Mouse (Mus musculus) midbrain, embryonic 12.5 days (tissue): Measurements from ENCODE around the gene Pkd2l1. TPM values are rescaled to one million over a fixed set of nuclear protein-coding genes. Genes with fewer than 3 reads are reported as not detected.

Source experiments
- ATAC-seq: fragments of 200-750 bp; cut with Nextera tagmentation; 2 replicates; pipeline ENCODE4 v1.8.0; 2017; ENCODE audit warnings: low read depth, moderate TSS enrichment, moderate library complexity; ENCODE audit not compliant: low FRiP score
- H3K27ac ChIP-seq: fragments of 300-500 bp; sonication (generic); replicated peaks from 2 replicates; pipeline ENCODE4 v1.5.1; 2016; ENCODE audit warnings: mild to moderate bottlenecking
- H3K27me3 ChIP-seq: fragments of 300-500 bp; sonication (generic); 2 replicates; pipeline ENCODE4 v1.6.1; 2016; ENCODE audit warnings: mild to moderate bottlenecking
- H3K36me3 ChIP-seq: fragments of 300-500 bp; sonication (generic); 2 replicates; pipeline ENCODE4 v1.6.1; 2016
- H3K4me1 ChIP-seq: fragments of 300-500 bp; sonication (generic); 2 replicates; pipeline ENCODE4 v1.6.1; 2016
- H3K4me2 ChIP-seq: fragments of 300-500 bp; sonication (generic); replicated peaks from 2 replicates; pipeline ENCODE4 v1.6.1; 2016; ENCODE audit warnings: mild to moderate bottlenecking, moderate library complexity
- H3K4me3 ChIP-seq: fragments of 300-500 bp; sonication (generic); 2 replicates; pipeline ENCODE4 v1.5.1; 2016; ENCODE audit warnings: mild to moderate bottlenecking
- H3K9ac ChIP-seq: fragments of 300-500 bp; sonication (generic); replicated peaks from 2 replicates; pipeline ENCODE4 v1.6.1; 2016; ENCODE audit warnings: mild to moderate bottlenecking, moderate library complexity
- H3K9me3 ChIP-seq: fragments of 300-500 bp; sonication (generic); 2 replicates; pipeline ENCODE4 v1.6.1; 2016; ENCODE audit warnings: mild to moderate bottlenecking
- WGBS: fragments of 180-500 bp; shearing (Covaris S2); methylation state at CpG from one replicate; pipeline ENCODE4 v1.1.7; 2016; 5-methylcytosine and 5-hydroxymethylcytosine counted together
- polyA plus RNA-seq: library from polyadenylated mRNA; unstranded; fragments of >200 nt; fragmentation: Nextera tagmentation; extraction: Ambion mirVana; gene quantifications from 2 replicates; pipeline ENCODE4 v1.2.1, GENCODE M21; 2016

The Pkd2l1 gene
- polyA plus RNA-seq, 1 experiment from 2014 or later: 0.15 TPM

- Histone ChIP-seq H3K27ac (no peak overlapping the region), H3K4me3 (no peak overlapping the region), H3K4me2 (no peak overlapping the region), H3K36me3 (no peaks in the 10 kb centered on the region), H3K27me3 (0 out of 2 replicates have a peak, but pooled peaks cover 8% of the 10 kb centered on the region), H3K9me3 (no peaks in the 10 kb centered on the region), H3K9ac (no peak overlapping the region), H3K4me1 (no peaks in the 10 kb centered on the region)
- WGBS: 89% methylated on average over 6 of the region's 6 CpGs
- no peak for ATAC-seq
These were observed 6.3 kb upstream of the Pkd2l1 start for GRCm38 (mm10) chr19:44198494-44198893.

- no peak for ATAC-seq
- H3K4me2 ChIP-seq: no peak overlapping the region
- WGBS: 90% methylated on average over 10 of the region's 10 CpGs
These were observed 5.0 kb upstream of the Pkd2l1 start for GRCm38 (mm10) chr19:44197053-44197852.

GRCm38 (mm10) chr19:44195138-44195537 lies 2.9 kb upstream of the Pkd2l1 start:
- H3K9ac ChIP-seq: no peak overlapping the region
- no peaks in the 10 kb centered on the region for H3K36me3 ChIP-seq
- WGBS: 10% methylated on average over 7 of the region's 7 CpGs
- H3K4me3 ChIP-seq: no peak overlapping the region
- no peak overlapping the region for H3K4me2 ChIP-seq
- no peaks in the 10 kb centered on the region for H3K4me1 ChIP-seq
- H3K9me3 ChIP-seq: no peaks in the 10 kb centered on the region
- no peak overlapping the region for H3K27ac ChIP-seq
- no peak for ATAC-seq
- H3K27me3 ChIP-seq: peaks cover 17% of the 10 kb centered on the region; the same call in 1 of the 2 replicates

More at GRCm38 (mm10) chr19:44197053-44197852, 5.0 kb upstream of the Pkd2l1 start:
- Histone ChIP-seq H3K9ac (no peak overlapping the region), H3K36me3 (no peaks in the 10 kb centered on the region), H3K4me1 (no peaks in the 10 kb centered on the region), H3K27ac (no peak overlapping the region), H3K27me3 (peaks cover 12% of the 10 kb centered on the region; the same call in 1 of the 2 replicates), H3K4me3 (no peak overlapping the region), H3K9me3 (no peaks in the 10 kb centered on the region)

- WGBS: 88% methylated on average over 7 of the region's 7 CpGs
- Histone ChIP-seq H3K9ac (no peak overlapping the region), H3K9me3 (no peaks in the 10 kb centered on the region), H3K4me2 (no peak overlapping the region), H3K36me3 (no peaks in the 10 kb centered on the region), H3K4me1 (no peaks in the 10 kb centered on the region), H3K4me3 (no peak overlapping the region), H3K27ac (no peak overlapping the region), H3K27me3 (peaks cover 17% of the 10 kb centered on the region; the same call in 1 of the 2 replicates)
- ATAC-seq: no peak
These were observed 1.7 kb upstream of the Pkd2l1 start for GRCm38 (mm10) chr19:44193906-44194305.

GRCm38 (mm10) chr19:44189056-44189455 lies 3.2 kb downstream of the Pkd2l1 start:
- no peak overlapping the region for H3K4me2 ChIP-seq
- no peak overlapping the region for H3K9ac ChIP-seq
- H3K36me3 ChIP-seq: no peaks in the 10 kb centered on the region
- no peaks in the 10 kb centered on the region for H3K4me1 ChIP-seq
- no peaks in the 10 kb centered on the region for H3K9me3 ChIP-seq
- ATAC-seq: no peak
- 92% methylated on average over 4 of the region's 4 CpGs for WGBS
- H3K27ac ChIP-seq: no peak overlapping the region
- peaks cover 15% of the 10 kb centered on the region; the same call in 1 of the 2 replicates for H3K27me3 ChIP-seq
- H3K4me3 ChIP-seq: no peak overlapping the region

- H3K4me3 ChIP-seq: no peak overlapping the region
- H3K36me3 ChIP-seq: no peaks in the 10 kb centered on the region
- no peak overlapping the region for H3K27ac ChIP-seq
- H3K27me3 ChIP-seq: no peaks in the 10 kb centered on the region
- H3K9me3 ChIP-seq: no peaks in the 10 kb centered on the region
- H3K4me2 ChIP-seq: no peak overlapping the region
- no peak overlapping the region for H3K9ac ChIP-seq
- no peak for ATAC-seq
- H3K4me1 ChIP-seq: no peaks in the 10 kb centered on the region
- WGBS: 83% methylated on average over 3 of the region's 3 CpGs
These were observed 8.3 kb downstream of the Pkd2l1 start for GRCm38 (mm10) chr19:44183968-44184367.

- Histone ChIP-seq H3K4me2 (no peak overlapping the region), H3K4me1 (no peaks in the 10 kb centered on the region), H3K27ac (no peak overlapping the region), H3K4me3 (no peak overlapping the region), H3K9ac (no peak overlapping the region), H3K27me3 (no peaks in the 10 kb centered on the region), H3K9me3 (peaks cover 6% of the 10 kb centered on the region; the same call in 1 of the 2 replicates), H3K36me3 (no peaks in the 10 kb centered on the region)
- no peak for ATAC-seq
- 94% methylated on average over 1 of the region's 1 CpGs for WGBS
These were observed 11.7 kb downstream of the Pkd2l1 start for GRCm38 (mm10) chr19:44180502-44180901.

GRCm38 (mm10) chr19:44176741-44177140 lies 15.5 kb downstream of the Pkd2l1 start:
- WGBS: 86% methylated on average over 3 of the region's 3 CpGs
- ATAC-seq: no peak

GRCm38 (mm10) chr19:44174835-44175234 lies 17.4 kb downstream of the Pkd2l1 start:
- no peak overlapping the region for H3K4me3 ChIP-seq
- 72% methylated on average over 8 of the region's 8 CpGs for WGBS
- ATAC-seq: no peak
- no peak overlapping the region for H3K9ac ChIP-seq
- H3K4me1 ChIP-seq: no peaks in the 10 kb centered on the region
- H3K27me3 ChIP-seq: peaks cover 3% of the 10 kb centered on the region; the same call in 1 of the 2 replicates
- H3K4me2 ChIP-seq: no peak overlapping the region
- no peaks in the 10 kb centered on the region for H3K36me3 ChIP-seq
- H3K9me3 ChIP-seq: peaks cover 13% of the 10 kb centered on the region
- no peak overlapping the region for H3K27ac ChIP-seq

More at GRCm38 (mm10) chr19:44176741-44177140, 15.5 kb downstream of the Pkd2l1 start:
- Histone ChIP-seq H3K4me2 (no peak overlapping the region), H3K27ac (no peak overlapping the region), H3K27me3 (peaks cover under 1% of the 10 kb centered on the region; the same call in 1 of the 2 replicates), H3K9me3 (peaks cover 13% of the 10 kb centered on the region), H3K36me3 (no peaks in the 10 kb centered on the region), H3K9ac (no peak overlapping the region), H3K4me1 (no peaks in the 10 kb centered on the region), H3K4me3 (no peak overlapping the region)

GRCm38 (mm10) chr19:44161515-44161914 lies 30.7 kb downstream of the Pkd2l1 start:
- ATAC-seq: no peak
- no peak overlapping the region for H3K9ac ChIP-seq
- no peaks in the 10 kb centered on the region for H3K9me3 ChIP-seq
- no peak overlapping the region for H3K4me3 ChIP-seq
- 15% methylated on average over 3 of the region's 3 CpGs for WGBS
- no peaks in the 10 kb centered on the region for H3K4me1 ChIP-seq
- no peaks in the 10 kb centered on the region for H3K36me3 ChIP-seq
- no peak overlapping the region for H3K4me2 ChIP-seq
- H3K27me3 ChIP-seq: 0 out of 2 replicates have a peak, but pooled peaks cover 5% of the 10 kb centered on the region
- no peak overlapping the region for H3K27ac ChIP-seq

GRCm38 (mm10) chr19:44159386-44159785 lies 32.9 kb downstream of the Pkd2l1 start:
- no peak overlapping the region for H3K4me3 ChIP-seq

GRCm38 (mm10) chr19:44157005-44157404 lies 35.2 kb downstream of the Pkd2l1 start:
- H3K4me3 ChIP-seq: no peak overlapping the region
- no peak overlapping the region for H3K27ac ChIP-seq
- H3K4me2 ChIP-seq: no peak overlapping the region
- no peaks in the 10 kb centered on the region for H3K9me3 ChIP-seq
- no peaks in the 10 kb centered on the region for H3K4me1 ChIP-seq
- no peak for ATAC-seq
- H3K9ac ChIP-seq: no peak overlapping the region
- 95% methylated on average over 10 of the region's 10 CpGs for WGBS
- no peaks in the 10 kb centered on the region for H3K36me3 ChIP-seq
- H3K27me3 ChIP-seq: peaks cover 16% of the 10 kb centered on the region; the same call in 1 of the 2 replicates

More at GRCm38 (mm10) chr19:44159386-44159785, 32.9 kb downstream of the Pkd2l1 start:
- Histone ChIP-seq H3K9ac (no peak overlapping the region), H3K36me3 (no peaks in the 10 kb centered on the region), H3K27ac (no peak overlapping the region), H3K9me3 (no peaks in the 10 kb centered on the region), H3K4me1 (no peaks in the 10 kb centered on the region), H3K4me2 (no peak overlapping the region), H3K27me3 (peaks cover 9% of the 10 kb centered on the region; the same call in 1 of the 2 replicates)
- no peak for ATAC-seq
- 86% methylated on average over 3 of the region's 3 CpGs for WGBS
